Mouse (Mus musculus) hindbrain, embryonic 15.5 days (tissue): Measurements from ENCODE around the gene Gm49368. TPM values are rescaled to one million over a fixed set of nuclear protein-coding genes. Genes with fewer than 3 reads are reported as not detected.

Source experiments
- ATAC-seq: fragments of 200-750 bp; cut with Nextera tagmentation; 2 replicates; pipeline ENCODE4 v1.8.0; 2017; ENCODE audit warnings: low read depth, moderate number of reproducible peaks, moderate TSS enrichment; ENCODE audit not compliant: low FRiP score
- H3K27ac ChIP-seq: fragments of 300-500 bp; sonication (generic); replicated peaks from 2 replicates; pipeline ENCODE4 v1.5.1; 2015; ENCODE audit warnings: mild to moderate bottlenecking, inconsistent platforms
- H3K27me3 ChIP-seq: fragments of 300-500 bp; sonication (generic); 2 replicates; pipeline ENCODE4 v1.6.1; 2015; ENCODE audit warnings: control low read depth, inconsistent platforms
- H3K36me3 ChIP-seq: fragments of 300-500 bp; sonication (generic); 2 replicates; pipeline ENCODE4 v1.6.1; 2015; ENCODE audit warnings: control low read depth, inconsistent platforms
- H3K4me1 ChIP-seq: fragments of 300-500 bp; sonication (generic); replicated peaks from 2 replicates; pipeline ENCODE4 v1.6.1; 2015; ENCODE audit warnings: control low read depth, inconsistent platforms
- H3K4me2 ChIP-seq: fragments of 300-500 bp; sonication (generic); 2 replicates; pipeline ENCODE4 v1.6.1; 2015; ENCODE audit warnings: moderate library complexity, mild to moderate bottlenecking, inconsistent platforms
- H3K4me3 ChIP-seq: fragments of 300-500 bp; sonication (generic); 2 replicates; pipeline ENCODE4 v1.5.1; 2015; ENCODE audit warnings: mild to moderate bottlenecking, inconsistent platforms
- H3K9ac ChIP-seq: fragments of 300-500 bp; sonication (generic); 2 replicates; pipeline ENCODE4 v1.6.1; 2015; ENCODE audit warnings: inconsistent platforms
- H3K9me3 ChIP-seq: fragments of 300-500 bp; sonication (generic); 2 replicates; pipeline ENCODE4 v1.6.1; 2016; ENCODE audit warnings: control low read depth, inconsistent platforms
- WGBS: fragments of 180-500 bp; shearing (Covaris S2); methylation state at CpG from one replicate; pipeline ENCODE4 v1.1.7; 2015; 5-methylcytosine and 5-hydroxymethylcytosine counted together
- polyA plus RNA-seq: library from polyadenylated mRNA; unstranded; fragments of >200 nt; fragmentation: Nextera tagmentation; extraction: Ambion mirVana; gene quantifications from 2 replicates; pipeline ENCODE4 v1.2.1, GENCODE M21; 2015

The Gm49368 gene
- polyA plus RNA-seq, 1 experiment from 2014 or later = not detected

GRCm38 (mm10) chr7:128110314-128110713, 47.8 kb downstream of the Gm49368 start:
- H3K4me2 ChIP-seq = no peak overlapping the region
- H3K27ac ChIP-seq = no peak overlapping the region
- H3K4me1 ChIP-seq = no peaks in the 10 kb centered on the region
- no peak overlapping the region for H3K9ac ChIP-seq
- no peaks in the 10 kb centered on the region for H3K36me3 ChIP-seq
- no peaks in the 10 kb centered on the region for H3K9me3 ChIP-seq
- no peak for ATAC-seq
- H3K27me3 ChIP-seq = no peaks in the 10 kb centered on the region
- no peak overlapping the region for H3K4me3 ChIP-seq
- 63% methylated on average over 2 of the region's 2 CpGs for WGBS

GRCm38 (mm10) chr7:128112131-128112530, 49.6 kb downstream of the Gm49368 start:
- 93% methylated on average over 11 of the region's 11 CpGs for WGBS

GRCm38 (mm10) chr7:128114371-128115105, 52.1 kb downstream of the Gm49368 start:
- H3K9ac ChIP-seq = no peak overlapping the region
- H3K27me3 ChIP-seq = no peaks in the 10 kb centered on the region
- H3K4me1 ChIP-seq = no peaks in the 10 kb centered on the region
- no peak overlapping the region for H3K4me3 ChIP-seq
- no peaks in the 10 kb centered on the region for H3K36me3 ChIP-seq
- no peaks in the 10 kb centered on the region for H3K9me3 ChIP-seq
- ATAC-seq = no peak
- no peak overlapping the region for H3K4me2 ChIP-seq
- 92% methylated on average over 11 of the region's 11 CpGs for WGBS
- H3K27ac ChIP-seq = no peak overlapping the region

More at GRCm38 (mm10) chr7:128112131-128112530, 49.6 kb downstream of the Gm49368 start:
- H3K4me3 ChIP-seq = no peak overlapping the region
- no peak overlapping the region for H3K4me2 ChIP-seq
- no peak overlapping the region for H3K9ac ChIP-seq
- H3K36me3 ChIP-seq = no peaks in the 10 kb centered on the region
- H3K27ac ChIP-seq = no peak overlapping the region
- H3K27me3 ChIP-seq = no peaks in the 10 kb centered on the region
- H3K9me3 ChIP-seq = no peaks in the 10 kb centered on the region
- no peaks in the 10 kb centered on the region for H3K4me1 ChIP-seq
- no peak for ATAC-seq

- no peaks in the 10 kb centered on the region for H3K4me1 ChIP-seq
- H3K36me3 ChIP-seq = no peaks in the 10 kb centered on the region
- no peak overlapping the region for H3K27ac ChIP-seq
- no peaks in the 10 kb centered on the region for H3K27me3 ChIP-seq
- 77% methylated on average over 5 of the region's 5 CpGs for WGBS
- H3K9me3 ChIP-seq = no peaks in the 10 kb centered on the region
- H3K4me2 ChIP-seq = no peak overlapping the region
- no peak overlapping the region for H3K9ac ChIP-seq
- no peak overlapping the region for H3K4me3 ChIP-seq
- ATAC-seq = no peak
Observed at GRCm38 (mm10) chr7:128115211-128115958, 52.9 kb downstream of the Gm49368 start.

GRCm38 (mm10) chr7:128116396-128116795, 53.9 kb downstream of the Gm49368 start:
- Histone ChIP-seq H3K9ac (no peak overlapping the region), H3K4me3 (no peak overlapping the region), H3K36me3 (no peaks in the 10 kb centered on the region), H3K27ac (no peak overlapping the region), H3K4me2 (no peak overlapping the region), H3K9me3 (no peaks in the 10 kb centered on the region), H3K4me1 (no peaks in the 10 kb centered on the region), H3K27me3 (no peaks in the 10 kb centered on the region)
- 95% methylated on average over 5 of the region's 5 CpGs for WGBS
- no peak for ATAC-seq

- H3K27ac ChIP-seq = no peak overlapping the region
- H3K36me3 ChIP-seq = no peaks in the 10 kb centered on the region
- H3K4me1 ChIP-seq = no peaks in the 10 kb centered on the region
- H3K27me3 ChIP-seq = no peaks in the 10 kb centered on the region
- no peak overlapping the region for H3K4me2 ChIP-seq
- WGBS = 87% methylated on average over 6 of the region's 6 CpGs
- no peak overlapping the region for H3K9ac ChIP-seq
- no peak overlapping the region for H3K4me3 ChIP-seq
- ATAC-seq = no peak
- no peaks in the 10 kb centered on the region for H3K9me3 ChIP-seq
Observed at GRCm38 (mm10) chr7:128119726-128120490, 57.4 kb downstream of the Gm49368 start.

GRCm38 (mm10) chr7:128128741-128129720, 66.5 kb downstream of the Gm49368 start, which contains the start of gene Itgax:
Gene Itgax (plus strand): TSS chr7:128129547.
- no peak for ATAC-seq
- Histone ChIP-seq H3K36me3 (no peaks in the 10 kb centered on the region), H3K27me3 (no peaks in the 10 kb centered on the region), H3K9me3 (no peaks in the 10 kb centered on the region), H3K9ac (no peak within 1 kb of the TSS), H3K27ac (no peak within 1 kb of the TSS), H3K4me1 (no peaks in the 10 kb centered on the region), H3K4me2 (no peak within 1 kb of the TSS), H3K4me3 (no peak within 1 kb of the TSS)
- WGBS = 87% methylated on average over 8 of the region's 8 CpGs

GRCm38 (mm10) chr7:128132148-128132547, 69.7 kb downstream of the Gm49368 start:
- Histone ChIP-seq H3K27ac (no peak overlapping the region), H3K9ac (no peak overlapping the region), H3K27me3 (no peaks in the 10 kb centered on the region), H3K4me1 (no peaks in the 10 kb centered on the region), H3K36me3 (no peaks in the 10 kb centered on the region), H3K9me3 (no peaks in the 10 kb centered on the region), H3K4me2 (no peak overlapping the region), H3K4me3 (no peak overlapping the region)
- WGBS = 89% methylated on average over 5 of the region's 5 CpGs
- ATAC-seq = no peak

GRCm38 (mm10) chr7:128133596-128133995, 71.1 kb downstream of the Gm49368 start:
- ATAC-seq = no peak
- Histone ChIP-seq H3K36me3 (no peaks in the 10 kb centered on the region), H3K4me1 (no peaks in the 10 kb centered on the region), H3K4me2 (no peak overlapping the region), H3K27ac (no peak overlapping the region), H3K9ac (no peak overlapping the region), H3K4me3 (no peak overlapping the region), H3K27me3 (no peaks in the 10 kb centered on the region), H3K9me3 (no peaks in the 10 kb centered on the region)
- WGBS = 90% methylated on average over 2 of the region's 2 CpGs

- no peaks in the 10 kb centered on the region for H3K4me1 ChIP-seq
- no peak for ATAC-seq
Observed at GRCm38 (mm10) chr7:128136927-128137326, 74.4 kb downstream of the Gm49368 start.

GRCm38 (mm10) chr7:128139611-128140010, 77.1 kb downstream of the Gm49368 start:
- no peak overlapping the region for H3K9ac ChIP-seq
- no peaks in the 10 kb centered on the region for H3K36me3 ChIP-seq
- H3K27me3 ChIP-seq = no peaks in the 10 kb centered on the region
- H3K27ac ChIP-seq = no peak overlapping the region
- no peaks in the 10 kb centered on the region for H3K4me1 ChIP-seq
- no peak overlapping the region for H3K4me3 ChIP-seq
- no peaks in the 10 kb centered on the region for H3K9me3 ChIP-seq
- no peak for ATAC-seq
- H3K4me2 ChIP-seq = no peak overlapping the region
- 93% methylated on average over 6 of the region's 6 CpGs for WGBS

More at GRCm38 (mm10) chr7:128136927-128137326, 74.4 kb downstream of the Gm49368 start:
- Histone ChIP-seq H3K9me3 (no peaks in the 10 kb centered on the region), H3K4me2 (no peak overlapping the region), H3K9ac (no peak overlapping the region), H3K27ac (no peak overlapping the region), H3K36me3 (no peaks in the 10 kb centered on the region), H3K4me3 (no peak overlapping the region), H3K27me3 (no peaks in the 10 kb centered on the region)
- WGBS = 43% methylated on average over 4 of the region's 4 CpGs
